Mouse (Mus musculus) G1E-ER4 (cell line): ENCODE data around the gene Wnt3. TPM values are rescaled to one million over a fixed set of nuclear protein-coding genes. Genes with fewer than 3 reads are reported as not detected.

ENCODE experiments used
- GATA1 ChIP-seq: IDR thresholded peaks from one replicate; pipeline ENCODE4 v1.8.0; 2012; ENCODE audit warnings: low read length, inconsistent platforms
- polyA plus RNA-seq: library from polyadenylated mRNA; stranded (reverse); fragments of >175 nt; gene quantifications from 2 replicates; pipeline ENCODE4 v1.2.3, GENCODE M21; 2012

Wnt3 gene
- polyA plus RNA-seq, 1 experiment = not detected

- TF ChIP-seq GATA1 = no peak
Measured at GRCm38 (mm10) chr11:103763410-103764163, 10.4 kb upstream of the Wnt3 start.

GRCm38 (mm10) chr11:103764601-103765000 lies 9.3 kb upstream of the Wnt3 start:
- no peak for TF ChIP-seq GATA1

GRCm38 (mm10) chr11:103765556-103766011 lies 8.4 kb upstream of the Wnt3 start:
- no peak for TF ChIP-seq GATA1

GRCm38 (mm10) chr11:103771160-103771817 lies 2.7 kb upstream of the Wnt3 start:
- no peak for TF ChIP-seq GATA1

DNA sequence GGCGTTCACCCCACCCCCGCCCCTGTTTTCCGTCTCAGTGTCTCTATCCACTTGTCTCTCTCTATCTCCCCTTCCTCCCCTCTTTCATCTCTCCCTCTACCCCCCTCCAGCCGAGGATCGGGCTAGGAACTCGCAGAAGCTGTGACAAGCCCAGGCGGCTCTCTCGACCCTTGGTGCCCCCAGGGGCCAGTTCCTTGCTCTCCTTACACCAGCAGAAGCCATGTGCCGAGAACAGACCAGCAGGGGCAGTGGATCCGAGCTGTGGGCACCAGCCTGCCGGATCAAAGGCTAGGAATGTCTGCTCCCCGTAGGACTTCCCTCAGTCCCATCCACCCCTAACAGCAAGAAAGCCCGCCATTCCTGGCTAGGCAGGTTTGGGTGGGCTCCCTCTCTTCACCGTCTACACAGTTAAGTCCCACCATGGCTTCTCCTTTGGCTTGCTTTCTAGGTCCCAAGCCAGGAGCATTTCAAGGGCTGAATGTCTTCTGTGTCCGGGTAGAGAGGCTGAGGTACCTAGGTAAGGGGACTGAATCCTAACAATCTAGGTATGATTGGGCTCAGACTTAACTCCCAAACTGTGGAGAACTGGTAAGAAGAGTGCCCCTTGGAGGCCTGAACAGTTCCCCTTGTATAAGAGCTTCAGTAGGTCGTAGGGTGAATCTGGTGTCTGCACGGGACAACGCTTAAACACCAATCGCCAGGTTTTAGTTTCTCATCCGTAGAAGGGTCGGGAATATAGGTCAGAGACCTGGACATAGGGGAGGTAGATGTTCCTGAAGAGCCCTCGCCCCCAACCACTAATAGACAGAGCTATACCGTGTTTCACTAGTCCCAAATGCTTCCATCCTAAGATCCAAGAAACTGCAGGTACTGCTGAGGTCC lies 1.2 kb upstream of the Wnt3 start:
- TF ChIP-seq GATA1 = no peak

- no peak for TF ChIP-seq GATA1
Measured at GRCm38 (mm10) chr11:103774228-103774530, 229 bp downstream of the Wnt3 start.

DNA sequence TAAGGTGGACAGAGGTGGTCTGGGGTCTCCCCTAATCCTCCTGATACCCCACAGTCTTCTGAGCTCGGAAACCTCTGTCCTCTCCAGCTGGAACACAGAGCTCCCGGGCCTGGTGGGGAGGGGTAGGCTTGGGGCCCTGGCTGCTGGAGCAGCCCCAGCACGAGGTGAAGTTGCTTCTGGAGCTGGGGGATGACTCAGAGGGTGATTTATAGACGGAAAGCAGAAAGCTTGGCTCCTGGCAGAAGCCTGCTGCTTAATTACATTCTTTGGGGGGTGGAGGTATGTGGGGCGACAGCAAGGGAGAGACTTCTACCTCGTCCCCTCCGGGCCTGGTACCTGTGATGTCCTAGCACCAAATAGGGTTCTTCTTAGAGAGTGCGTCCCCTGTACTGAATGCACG lies 6.2 kb downstream of the Wnt3 start:
- TF ChIP-seq GATA1 = no peak

DNA sequence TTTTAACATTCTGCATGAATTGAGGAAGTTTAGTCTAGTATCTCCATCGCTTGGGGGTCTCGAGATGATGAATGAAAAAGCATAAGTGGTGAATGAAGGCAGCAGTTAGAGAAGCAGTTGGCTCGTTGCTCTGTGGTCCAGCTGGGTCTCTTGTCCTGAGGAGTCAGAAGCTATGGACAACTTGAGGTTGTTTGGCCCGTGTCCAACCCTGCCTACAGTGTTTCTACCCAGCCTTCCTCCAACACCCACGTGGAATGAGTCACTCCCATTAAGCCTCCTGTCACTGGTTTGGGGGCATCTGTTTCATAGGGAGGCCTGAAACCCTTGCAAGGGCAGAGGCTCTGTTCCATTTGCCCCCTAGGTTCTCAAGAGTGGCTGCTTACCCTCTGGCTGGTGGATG lies 16.0 kb downstream of the Wnt3 start:
- no peak for TF ChIP-seq GATA1

GRCm38 (mm10) chr11:103801128-103801527 lies 27.2 kb downstream of the Wnt3 start:
- no peak for TF ChIP-seq GATA1

- TF ChIP-seq GATA1 = no peak
Measured at GRCm38 (mm10) chr11:103804126-103804525, 30.2 kb downstream of the Wnt3 start.

DNA sequence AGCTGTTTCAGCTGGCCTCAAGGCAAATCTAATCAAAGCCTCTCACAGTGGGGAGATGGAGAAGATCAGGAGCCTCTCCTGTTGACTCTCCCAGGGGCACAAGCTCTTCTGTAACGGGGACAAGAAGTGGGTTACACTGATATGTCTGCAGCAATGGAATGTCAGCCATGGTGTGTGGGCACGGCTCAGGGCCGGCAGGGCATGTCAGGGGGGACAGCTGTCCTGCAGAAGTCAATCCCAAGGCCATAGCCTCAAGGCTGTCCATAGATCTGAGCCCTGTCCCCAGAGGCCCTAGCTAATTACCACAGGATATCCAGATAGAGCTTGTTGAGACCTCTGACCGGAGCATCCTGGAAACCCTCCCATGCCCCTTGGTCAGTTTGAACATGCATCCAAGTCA lies 30.9 kb downstream of the Wnt3 start:
- no peak for TF ChIP-seq GATA1

- TF ChIP-seq GATA1 = no peak
Measured at GRCm38 (mm10) chr11:103807966-103808365, 34.0 kb downstream of the Wnt3 start.

DNA sequence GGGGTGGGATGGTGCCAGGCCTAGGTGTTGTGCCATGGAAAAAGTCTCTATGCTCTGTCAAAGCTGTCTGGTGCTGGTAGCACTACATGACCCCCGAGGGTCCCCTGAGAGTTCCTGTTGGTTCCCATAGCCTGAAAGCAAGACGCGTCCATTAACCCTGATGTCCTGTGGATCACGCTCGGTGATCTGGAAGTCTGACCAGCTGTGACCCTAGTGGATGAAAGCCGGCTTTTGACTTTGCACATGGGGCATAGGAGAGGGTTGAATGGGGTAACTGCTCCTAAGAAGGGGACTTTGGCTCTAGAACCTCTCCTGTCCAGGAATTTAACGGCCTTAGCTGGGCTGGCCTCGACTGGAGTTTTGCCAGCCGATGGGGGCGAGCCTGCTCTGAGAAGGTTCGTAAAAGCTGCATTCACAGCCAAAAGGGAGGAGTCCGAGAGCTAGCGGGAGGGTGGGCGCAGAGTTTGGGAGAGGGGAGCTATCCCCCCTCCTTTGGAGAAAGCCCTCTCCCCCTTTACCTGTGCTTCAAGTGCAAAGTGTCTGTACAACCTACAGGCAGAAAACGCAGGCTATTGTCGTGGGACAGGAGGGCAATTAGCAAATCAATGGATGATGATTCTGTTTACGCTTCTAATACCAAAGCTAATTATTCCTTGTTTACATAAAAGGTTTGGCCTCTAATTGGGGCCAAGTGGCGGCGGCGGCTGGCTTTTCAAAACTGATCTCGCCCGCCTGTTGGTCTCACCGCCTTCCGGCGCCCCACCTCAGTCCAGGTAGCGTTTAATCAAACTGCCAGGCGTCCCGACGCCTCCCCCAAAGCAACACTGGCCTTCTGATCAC lies 35.0 kb downstream of the Wnt3 start:
- TF ChIP-seq GATA1 = no peak

DNA sequence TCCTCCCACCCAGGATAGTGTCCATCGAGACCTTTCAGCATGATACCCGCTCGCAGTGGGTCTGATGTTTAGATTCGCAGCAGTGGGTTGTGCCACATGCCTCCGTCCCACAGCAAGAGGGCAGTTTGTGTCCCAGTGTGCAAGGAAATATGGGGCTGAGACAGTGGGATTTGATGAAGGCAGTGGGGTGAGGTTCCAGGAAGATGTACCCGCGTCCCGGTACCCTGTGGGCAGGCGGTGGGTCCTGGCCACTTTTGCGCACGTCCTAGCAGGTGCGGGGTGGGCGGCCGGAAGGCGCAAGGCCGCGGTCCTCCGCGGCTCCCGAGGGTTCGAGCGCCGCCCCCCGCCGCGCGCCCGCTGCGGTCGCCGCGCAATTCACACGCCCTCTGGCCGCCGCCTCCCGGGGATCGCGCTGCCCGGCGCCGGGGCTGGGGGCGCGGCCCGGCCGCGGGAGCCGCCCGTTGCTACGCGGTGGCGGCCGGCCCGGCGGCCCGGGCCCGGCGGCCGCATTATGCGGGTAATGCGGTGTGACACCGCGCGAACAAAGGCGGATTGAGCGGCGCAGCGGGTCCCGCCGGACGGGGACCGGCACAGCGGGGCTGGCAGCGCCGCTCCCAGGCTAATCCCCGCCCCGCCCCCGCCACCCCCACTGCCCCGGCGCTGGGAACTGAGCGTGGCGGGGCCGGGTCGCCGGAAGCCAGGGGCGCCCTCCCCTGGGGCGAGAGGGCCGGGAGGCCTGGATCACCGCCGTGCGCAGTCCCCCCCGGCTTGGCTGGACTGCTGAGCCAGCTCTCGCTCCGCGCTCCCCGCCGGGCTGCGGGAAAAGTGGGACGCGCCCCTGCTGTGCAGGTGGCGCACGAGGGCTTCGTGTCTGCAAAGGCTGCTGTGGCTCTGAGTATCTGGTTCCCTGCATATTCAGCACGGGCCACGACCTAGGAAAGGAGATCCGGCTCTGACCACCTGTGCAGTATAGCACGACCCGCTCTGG lies 36.0 kb downstream of the Wnt3 start:
- TF ChIP-seq GATA1 = no peak
